Mouse (Mus musculus) cerebellum, postnatal 4 days (tissue): ENCODE measurements around the gene Ubap2l.
A peak's percentile ranks its signal among the peaks of the same experiment; 100 is the strongest.

Source experiments
- DNase-seq, 2 experiments: peaks; one replicate each; pipeline ENCODE4 v3.0.0; 2022; ENCODE audit warnings: low spot score in 2 of 2, mixed read lengths in 1 of 2

Gene Ubap2l

DNA sequence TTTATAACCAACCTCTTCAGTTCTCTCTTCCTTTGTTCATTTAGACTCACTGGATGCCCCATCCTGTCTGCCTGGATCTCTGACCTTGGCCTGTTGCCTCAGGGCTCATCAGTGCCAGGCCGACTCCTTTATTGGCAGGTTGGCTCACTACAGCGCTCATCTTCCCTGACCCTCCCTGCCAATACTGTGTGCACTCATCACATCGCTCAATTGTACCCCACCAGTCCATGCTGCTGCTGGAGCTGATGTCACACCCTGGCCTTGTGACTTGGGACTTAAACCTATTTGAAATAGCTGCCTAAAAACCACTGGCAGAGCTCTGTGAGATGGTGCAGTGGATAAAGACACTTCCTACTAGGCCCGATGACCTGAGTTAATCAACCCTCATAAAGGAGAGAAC, 15.4 kb upstream of the Ubap2l start:
- no peak for DNase-seq

DNA sequence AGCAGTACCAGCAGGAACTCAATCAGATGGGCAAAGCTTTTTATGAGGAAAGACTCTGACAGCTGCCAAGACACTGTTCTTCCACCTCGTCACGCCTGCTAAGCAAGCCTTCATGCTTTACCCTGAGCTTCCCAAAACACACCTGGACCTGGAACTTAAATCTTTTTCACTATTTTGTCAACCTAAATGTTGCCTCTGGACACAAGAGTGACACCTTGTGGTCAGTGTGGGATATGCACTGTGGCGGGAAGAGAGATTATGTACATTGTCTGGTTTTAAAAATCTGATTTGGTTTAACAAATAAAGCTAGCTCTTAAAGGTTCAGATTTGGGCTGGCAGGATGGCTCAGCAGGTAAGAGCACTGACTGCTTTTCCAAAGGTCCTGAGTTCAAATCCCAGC, 13.1 kb upstream of the Ubap2l start:
- DNase-seq: peak in 1 of 2 experiments; percentile 36

DNA sequence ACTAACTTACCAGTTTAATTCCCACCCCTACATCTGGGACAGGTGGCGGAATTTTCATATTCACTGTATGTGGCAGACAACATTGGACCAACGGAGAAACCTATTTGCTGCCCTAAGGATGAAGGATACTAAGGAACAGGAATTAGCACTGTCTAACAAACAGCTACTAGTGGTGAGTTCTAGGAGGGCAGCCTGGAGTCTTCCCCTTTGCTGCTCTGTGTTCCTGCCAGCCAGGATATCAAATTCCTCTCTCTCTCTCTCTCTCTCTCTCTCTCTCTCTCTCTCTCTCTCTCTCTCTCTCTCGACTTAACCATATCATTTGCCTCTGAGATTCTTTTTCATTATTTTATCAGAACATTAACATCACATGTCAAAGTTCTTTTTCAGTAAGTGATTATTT, 12.0 kb upstream of the Ubap2l start:
- DNase-seq: no peak

DNA sequence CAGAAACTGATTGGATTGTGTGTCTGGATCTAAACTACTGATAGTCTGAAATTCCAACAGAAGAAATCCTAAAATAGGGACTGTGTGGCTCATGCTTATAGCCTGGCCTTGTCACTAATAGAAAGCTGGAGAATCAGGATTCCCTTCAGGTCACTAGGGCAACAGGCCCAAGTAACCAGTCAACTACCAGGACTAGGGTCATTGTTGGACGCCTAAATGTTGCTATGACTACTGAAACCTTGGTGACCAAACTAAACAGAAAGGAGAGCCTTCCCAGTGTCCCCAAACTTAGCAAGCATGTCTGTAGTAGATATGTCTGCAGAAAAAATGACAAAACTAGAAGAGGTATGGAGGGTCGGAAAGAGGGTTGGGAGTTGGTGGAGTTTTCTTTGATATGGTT, 10.1 kb upstream of the Ubap2l start:
- DNase-seq: no peak

DNA sequence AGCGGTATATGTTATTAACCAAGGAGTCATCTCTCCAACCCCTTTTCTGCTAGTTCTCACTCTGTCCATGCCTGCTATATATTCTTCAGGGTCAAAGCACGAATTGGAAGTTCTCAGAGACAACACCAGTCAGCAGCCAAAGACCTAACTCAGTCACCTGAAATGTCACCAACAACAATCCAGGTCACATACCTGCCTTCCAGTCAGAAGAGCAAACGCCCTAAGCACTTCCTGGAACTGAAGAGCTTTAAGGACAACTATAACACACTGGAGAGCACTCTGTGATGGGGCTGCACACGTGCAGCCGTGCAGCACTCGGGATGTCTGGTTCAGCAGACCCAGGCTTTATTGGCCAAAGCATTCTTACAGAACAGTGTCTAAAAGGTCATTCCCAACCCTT, 9.1 kb upstream of the Ubap2l start:
- no peak for DNase-seq

DNA sequence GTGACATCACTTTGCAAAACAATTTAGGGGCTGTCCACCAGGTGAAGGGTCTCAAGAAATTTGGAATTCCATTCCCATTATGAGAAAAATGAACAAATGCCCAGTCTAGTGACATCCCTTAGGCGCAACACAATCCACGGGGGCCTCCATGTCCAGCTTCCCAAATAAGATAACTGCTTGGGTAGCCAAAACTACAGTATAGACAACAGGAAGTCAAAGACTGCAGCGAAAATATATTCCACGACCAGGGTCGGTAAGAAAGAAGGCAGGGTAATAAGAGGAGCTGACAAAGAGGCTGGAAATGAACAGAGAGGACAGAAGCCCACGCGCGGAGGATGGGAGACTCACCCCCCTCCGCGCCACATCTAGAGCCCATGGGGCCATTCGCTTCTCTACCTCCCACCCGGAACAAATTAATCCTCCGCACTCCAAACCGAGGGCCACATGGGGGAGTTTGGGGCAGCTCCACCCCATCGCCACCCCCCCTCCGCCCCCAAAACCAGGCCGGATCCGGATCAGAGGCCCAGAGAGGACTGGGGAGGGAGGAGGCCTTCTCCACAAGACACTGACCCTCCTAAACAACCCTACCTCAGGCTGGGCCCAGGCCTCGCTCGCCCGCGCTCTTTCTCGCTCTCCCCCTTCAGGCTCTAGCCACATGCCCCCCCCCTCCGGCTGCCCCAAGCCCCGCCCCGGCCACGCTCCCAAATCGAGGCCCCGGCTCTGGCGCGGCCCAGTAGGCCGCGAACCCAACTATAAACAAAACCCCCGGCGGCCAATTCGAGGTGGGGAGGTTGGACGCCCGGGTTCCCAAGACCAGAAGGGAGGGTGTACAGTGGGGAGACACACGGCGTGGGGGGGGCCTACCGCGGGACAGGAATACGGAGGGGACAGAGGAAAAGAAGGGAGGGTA, 732 bp downstream of the Ubap2l start, which contains the start of gene 4933434E20Rik:
Gene 4933434E20Rik (plus strand): TSS at position 196 of the 910 bp plus-strand sequence.
- peak; percentile 24 to 64 for DNase-seq

DNA sequence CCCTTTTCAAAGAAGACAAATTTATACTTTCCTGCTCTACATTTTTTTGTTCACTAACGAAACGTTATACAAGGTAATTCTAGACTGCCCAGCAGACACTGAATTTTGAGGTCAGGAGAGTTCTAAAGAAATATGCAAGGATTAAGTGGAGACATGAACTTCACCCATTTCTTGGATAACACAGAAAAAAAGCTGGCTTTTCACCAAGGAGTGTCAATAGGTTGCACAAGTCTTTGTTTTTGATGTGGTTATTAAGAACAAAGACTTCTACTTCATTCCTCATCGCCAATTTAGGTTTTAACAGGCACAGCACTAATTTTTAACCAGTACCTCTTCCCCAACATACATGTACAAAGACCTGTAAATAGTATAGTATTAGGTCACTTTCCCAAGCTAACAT, 2.7 kb downstream of the Ubap2l start:
- no peak for DNase-seq

DNA sequence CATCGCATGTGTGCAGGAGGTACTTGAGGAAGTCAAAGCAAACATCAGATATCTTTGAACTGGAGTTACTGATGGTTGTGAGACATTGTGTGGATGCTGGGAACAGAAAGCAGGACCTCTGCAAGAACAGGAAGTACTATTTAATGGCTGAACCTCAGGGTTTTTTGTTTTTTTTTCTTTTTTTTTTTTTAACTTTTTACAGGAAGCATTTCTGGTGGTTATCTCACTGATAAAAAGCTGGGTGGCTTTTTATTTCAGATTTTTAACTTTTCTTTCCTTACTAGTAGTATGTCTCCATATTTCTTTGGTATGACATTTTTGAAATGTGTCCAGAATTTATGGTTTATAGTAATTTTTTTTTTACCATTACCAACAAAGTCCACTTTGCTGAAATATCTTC, 16.2 kb downstream of the Ubap2l start:
- DNase-seq: no peak

DNA sequence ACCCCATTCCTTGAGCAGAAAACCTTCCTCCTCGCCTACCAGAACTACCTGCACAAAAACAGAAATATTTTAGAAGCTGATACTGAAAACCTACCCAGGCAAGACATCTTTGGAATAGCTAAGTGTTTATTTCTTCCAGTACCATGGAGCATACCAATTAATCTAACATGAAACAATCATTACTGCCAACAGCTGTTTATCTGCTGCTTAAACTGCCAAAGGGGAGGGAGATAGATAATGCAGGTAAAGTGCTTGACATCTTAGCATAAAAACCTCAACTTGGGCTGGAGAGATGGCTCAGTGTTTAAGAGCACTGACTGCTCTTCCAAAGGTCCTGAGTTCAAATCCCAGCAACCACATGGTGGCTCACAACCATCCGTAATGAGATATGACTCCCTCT, 17.8 kb downstream of the Ubap2l start:
- no peak for DNase-seq

DNA sequence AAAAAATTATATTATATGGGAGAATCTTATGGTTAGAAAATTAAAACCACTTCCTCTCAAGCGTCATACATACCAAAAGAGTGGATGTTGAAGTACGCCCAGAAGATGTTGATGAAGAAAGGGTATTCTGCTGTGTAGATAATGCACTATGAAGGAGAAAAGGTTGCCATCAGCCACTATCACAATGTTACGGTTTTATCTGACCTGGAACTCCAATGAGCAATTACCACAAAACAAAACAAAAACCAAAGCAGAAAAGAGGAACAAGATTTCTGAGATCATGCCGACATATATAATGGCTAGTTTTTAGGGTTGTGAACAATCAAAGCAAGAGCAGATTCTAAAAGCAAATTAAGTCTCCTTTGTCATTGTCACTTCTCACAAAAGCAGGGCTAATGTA, 35.8 kb downstream of the Ubap2l start:
- DNase-seq: no peak

DNA sequence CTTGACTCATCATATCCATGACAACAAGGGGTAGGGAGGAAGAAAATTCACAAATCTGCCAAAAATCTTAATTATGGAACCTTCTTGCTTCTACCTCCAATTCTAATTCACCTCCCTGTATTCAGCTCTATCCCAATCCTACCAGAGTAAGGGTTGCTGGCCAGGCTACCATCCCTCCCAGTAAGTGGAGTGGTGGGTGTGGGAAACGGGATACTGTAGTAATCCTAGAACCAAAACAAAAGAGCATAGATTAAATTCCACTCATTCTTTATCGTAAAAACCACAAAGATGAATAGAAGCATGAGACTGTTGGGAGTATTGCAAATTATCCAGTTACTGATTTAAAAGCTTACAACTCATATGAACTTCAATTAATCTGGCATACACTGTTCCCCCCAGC, 42.1 kb downstream of the Ubap2l start:
- no peak for DNase-seq

DNA sequence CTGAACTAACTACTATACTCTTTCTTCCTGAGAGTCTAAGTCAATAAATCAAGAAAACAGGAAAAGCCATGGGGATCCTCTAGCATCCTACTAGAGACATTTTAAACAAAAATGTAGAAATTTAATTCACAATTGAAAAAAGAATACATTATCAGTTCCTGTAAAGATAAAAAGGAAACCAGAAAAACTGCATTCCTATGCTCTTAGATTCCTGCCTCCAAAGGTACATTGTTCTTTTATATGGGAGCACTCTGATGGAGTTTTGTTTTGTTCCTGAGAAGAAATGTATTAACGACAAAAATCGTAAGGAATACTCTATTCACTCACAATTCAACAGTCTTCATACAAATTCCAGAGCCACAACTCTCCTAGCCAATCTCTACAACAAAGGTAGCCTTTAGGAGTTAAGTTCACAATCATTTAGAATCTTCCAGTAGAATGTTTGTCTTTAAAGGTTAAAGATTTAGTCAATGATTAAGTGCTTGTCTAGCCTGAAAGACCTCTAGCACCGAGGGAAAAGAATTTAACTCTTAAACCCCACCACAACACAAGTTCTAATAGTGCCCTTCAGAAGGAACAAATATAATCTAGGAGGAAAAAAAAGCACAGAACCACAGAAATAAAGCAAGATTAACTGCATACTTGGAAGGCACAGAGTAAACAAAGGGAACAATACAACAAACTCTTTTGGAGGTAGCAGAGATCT, 48.2 kb downstream of the Ubap2l start:
- DNase-seq: no peak

DNA sequence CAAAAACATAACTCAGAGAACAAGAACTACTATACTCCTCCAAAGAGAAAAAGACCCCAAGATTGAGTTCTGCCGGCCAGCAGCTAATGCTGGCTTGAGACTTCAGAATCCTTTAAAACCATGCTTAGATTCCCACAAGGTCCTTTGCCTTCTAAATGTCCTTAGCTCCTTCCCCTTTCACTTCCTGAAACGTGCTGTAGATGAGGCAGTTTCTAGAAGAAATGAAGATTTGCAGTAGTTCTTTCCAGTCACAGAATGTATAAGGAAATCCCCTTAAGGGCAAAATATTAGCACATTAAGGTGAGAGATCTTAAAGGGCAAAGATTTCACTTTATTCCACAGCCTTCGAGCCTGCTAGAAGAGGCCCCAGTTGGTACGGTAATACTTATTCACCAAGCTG, 52.6 kb downstream of the Ubap2l start:
- DNase-seq: no peak

DNA sequence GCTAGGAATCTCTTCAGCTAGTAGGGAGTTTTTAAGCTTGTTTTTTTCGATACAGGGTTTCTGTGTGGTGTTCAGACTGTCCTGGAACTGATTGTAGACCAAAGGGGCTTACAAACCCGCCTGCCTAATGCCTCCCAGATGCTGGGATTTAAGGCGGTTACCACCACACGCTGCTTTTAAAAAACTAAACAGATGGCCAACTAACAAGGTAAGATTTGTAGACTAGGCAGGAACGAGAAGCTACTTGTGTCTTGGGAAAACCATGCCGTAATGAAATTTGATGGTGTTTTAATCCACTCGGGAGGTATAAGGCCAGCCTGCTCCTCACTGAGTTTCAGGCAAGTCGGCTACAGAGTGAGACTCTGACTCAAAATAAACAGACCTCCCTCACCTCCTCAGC, 53.3 kb downstream of the Ubap2l start:
- no peak for DNase-seq

DNA sequence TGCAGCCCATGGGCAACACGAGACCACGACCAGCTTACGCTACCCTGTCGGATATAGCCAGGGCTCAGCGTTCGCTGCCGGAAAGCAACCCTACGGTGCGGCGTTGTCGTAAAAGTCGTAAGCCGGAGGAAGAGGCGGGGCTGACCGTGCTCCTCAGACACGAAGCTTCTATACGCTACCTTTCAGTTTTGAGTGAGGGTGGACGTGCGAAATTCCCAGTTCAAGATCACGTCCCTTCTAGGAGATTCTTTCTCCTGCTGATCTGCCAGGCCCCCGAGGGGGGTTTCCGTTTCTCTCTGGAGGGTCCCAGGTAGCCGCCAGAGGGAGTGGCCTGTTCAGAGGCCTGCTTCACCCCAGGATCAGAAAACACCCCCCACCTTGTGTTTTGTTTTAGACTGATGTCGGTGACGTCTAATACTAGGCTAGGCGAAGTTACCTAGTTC, 53.8 kb downstream of the Ubap2l start, which contains the start of gene Hax1:
Gene Hax1 (minus strand): TSS at position 169 of the 443 bp plus-strand sequence.
- peak; percentile 91 to 92 for DNase-seq

DNA sequence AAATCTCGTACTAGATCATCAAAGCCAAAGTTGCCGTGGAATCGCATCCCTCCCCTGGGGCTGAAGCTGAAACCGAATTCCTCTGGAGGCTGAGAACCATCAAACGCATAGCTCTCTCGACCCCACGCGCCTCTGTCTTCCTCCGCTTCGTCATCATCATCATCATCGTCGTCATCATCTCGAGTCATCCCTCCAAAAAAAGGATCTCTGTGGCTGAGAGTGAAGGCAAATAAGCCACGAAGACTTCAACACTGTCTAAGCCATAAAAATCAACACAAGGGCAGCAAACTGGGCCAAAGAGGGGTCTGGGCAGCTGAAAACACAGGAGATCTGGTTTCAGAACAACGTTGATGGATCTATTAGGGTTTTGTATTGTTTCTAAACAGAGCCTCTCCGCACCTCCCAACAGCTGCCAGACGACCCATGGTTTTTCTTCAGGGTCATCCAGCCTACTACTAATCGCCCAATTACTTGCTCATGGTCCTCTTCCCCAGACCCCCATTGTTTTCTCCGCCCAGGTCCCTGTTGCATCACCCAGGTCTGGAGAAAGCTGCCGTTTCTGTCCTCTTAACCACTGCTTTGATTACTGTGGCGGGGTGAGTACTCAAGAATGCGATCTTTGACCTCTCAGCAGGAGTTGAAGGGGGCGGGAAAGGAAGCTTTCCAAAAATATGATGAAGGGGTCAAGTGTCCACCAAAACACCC, 54.5 kb downstream of the Ubap2l start:
- DNase-seq: peak in 1 of 2 experiments; percentile 4

DNA sequence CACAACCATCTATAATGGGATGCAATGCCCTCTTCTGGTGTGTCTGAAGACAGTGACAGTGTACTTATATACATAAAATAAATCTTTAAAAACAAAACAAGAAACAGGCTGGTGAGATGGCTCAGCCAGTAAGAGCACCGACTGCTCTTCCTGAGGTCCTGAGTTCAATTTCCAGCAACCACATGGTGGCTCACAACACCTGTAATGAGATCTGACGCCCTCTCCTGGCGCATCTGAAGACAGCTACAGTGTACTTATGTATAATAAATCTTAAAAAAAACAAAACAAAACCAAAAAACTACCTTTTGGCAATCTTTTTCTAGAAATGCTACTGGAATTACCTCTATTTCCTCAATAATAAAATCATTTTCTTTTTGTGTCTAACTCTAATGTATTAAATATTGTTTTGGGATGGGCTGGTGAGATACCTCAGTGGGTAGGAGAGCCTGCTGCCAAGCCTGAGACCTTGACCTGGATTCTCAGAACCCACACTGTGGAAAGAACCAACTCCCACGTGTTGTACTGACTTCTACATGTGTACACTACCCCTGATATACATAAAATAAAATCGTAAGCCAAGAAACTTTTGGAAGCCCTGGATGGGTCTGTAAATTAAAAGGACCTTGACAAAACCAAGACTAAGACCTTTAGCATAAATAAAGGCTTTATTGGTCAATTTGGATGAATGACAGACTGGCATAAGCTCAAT, 57.5 kb downstream of the Ubap2l start:
- DNase-seq: no peak

DNA sequence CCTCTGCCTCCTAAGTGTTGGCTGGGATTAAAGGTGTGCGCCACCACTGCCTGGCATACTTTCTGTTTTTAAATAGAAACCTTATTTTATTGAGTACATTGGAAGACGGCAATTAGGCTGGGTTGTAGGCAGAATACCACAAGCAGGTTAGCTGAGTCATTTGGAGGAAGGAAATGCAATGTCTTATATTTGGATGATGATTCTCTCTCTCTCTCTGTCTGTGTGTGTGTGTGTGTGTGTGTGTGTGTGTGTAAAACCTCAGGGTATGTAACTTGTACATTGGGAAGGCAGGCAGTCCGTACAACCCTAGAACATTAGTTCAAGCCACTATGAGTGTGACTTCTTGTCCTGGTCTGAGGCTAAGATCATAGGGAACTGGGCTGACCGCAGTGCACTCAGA, 64.6 kb downstream of the Ubap2l start:
- DNase-seq: no peak

DNA sequence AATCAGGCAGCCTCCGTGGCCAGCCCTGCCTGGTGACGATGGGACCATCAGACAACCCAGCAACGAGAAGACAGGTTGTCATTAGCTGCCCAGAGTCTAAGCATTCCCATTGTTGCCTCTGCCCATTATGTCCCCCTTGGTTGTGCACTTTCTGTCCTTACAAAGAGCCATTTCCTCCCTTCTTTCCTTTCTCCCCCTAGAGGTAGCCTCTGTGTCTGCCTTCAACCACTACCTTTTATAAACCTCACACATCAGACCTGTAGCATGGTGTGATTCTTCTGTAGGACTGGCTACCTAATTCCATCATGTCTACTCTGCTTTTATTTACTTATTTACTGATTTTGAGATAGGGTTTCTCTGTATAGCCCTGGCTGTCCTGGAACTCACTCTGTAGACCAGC, 65.2 kb downstream of the Ubap2l start:
- DNase-seq: no peak

DNA sequence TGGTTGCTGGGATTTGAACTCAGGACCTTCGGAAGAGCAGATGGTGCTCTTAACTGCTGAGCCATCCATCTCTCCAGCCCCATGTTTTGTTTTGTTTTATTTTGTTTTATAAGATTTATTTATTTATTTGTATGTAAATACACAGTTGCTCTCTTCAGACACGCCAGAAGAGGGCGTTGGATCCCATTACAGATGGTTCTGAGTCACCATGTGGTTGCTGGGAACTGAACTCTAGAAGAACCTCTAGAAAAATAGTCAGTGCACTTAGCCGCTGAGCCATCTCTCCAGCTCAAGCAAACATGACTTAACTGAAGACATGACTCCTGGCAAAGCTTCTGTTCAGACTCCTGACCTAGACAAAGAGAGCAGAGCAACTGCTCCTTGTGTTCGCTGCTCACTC, 70.0 kb downstream of the Ubap2l start:
- no peak for DNase-seq

DNA sequence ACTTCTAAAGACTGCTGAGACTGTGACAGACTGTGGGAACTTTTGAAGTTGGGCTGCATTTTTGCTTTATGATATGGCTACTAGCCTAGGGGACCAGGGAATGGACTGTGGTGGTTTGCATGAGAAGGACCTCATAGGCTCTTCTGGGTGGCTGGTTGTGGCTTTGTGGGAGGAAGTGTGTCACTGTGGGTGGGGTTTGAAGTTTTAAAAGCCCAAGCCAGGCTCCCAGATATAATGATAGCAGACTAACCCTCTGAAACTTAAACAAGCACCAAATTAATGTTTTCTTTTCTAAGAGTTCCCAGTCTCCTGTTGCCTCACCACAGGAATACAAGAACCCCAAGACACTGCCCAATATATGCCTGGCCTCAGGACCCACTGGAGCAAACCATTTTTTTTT, 75.6 kb downstream of the Ubap2l start:
- no peak for DNase-seq

DNA sequence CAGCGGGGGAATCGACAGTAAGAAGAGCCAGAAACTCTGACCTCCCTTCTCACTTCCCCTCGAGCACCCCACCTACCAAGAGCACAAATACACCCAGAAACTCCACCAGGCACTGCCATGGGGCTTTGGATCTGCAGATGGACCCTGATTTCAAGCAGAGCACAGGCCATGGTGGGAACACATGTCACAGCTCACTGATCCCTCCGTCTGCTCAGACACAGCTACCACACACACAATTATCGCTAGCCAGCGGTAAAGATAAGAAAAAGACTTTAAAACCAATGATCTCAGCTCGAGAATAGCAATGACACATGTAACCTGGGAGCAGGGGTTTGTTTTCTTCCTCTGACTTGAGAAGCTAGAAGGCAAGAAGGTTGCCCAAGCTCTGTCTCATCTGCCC, 83.9 kb downstream of the Ubap2l start:
- no peak for DNase-seq
